Mouse (Mus musculus) right cerebral cortex, postnatal 10 days (tissue): ENCODE data around the gene Grem2.

Source experiments
- DNase-seq, 2 experiments: peaks; one replicate each; pipeline ENCODE4 v3.0.0; 2021; ENCODE audit warnings: low spot score in 2 of 2

Gene Grem2

DNA sequence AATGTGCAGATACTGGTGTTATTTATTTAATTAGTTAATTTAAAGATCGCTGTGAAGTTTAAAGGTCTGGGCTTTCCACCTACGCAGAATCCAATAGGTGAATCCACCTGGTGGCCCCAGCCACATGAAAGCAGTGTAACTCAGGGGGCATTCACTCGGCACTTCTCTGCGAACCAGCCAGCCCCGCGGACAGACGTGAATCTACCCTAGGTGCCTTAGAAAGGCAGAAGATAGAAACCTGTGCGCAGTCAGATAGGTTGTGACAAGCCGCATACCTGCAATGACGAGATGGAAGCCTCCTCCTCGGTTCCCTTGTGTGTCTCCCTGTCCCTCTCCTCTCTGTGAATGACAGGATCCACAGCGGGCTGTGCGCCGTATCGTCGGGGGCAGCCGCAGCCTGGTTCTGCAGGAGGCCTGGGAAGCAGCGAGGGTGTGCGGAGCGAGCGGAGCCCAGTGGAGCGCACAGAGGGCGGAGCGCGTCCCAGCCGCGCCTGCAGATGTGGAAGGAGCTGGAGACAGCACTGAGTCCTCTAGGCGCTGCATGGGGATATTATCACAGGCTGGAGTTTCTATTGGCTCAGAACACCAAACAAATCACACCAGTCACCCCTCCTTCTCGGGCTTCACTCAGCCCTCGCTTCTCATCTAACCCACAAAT lies at the start of gene Grem2:
TSS of gene Grem2 (minus strand) at position 522 of the 658 bp plus-strand sequence.
- DNase-seq, result peak; percentile 71 to 75

DNA sequence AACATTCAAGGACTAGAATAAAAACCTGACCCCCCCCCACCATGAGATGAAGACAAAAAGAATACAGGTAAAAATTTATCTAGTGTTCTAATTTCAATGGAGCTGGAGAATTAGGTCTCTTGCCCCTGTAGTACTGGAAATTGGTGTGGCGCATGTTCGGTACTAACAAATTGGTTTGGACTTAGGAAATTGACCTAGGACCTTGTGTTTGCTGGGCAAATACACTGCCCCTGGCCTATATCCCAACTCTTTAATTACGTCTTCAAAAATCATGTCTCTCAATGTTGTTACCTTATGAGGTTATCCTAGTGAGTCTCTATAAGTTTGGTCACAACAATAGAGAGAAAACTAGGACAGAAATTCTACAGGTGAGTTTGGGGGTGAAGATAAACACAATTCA lies 38.2 kb upstream of the Grem2 start:
- DNase-seq, result no peak

DNA sequence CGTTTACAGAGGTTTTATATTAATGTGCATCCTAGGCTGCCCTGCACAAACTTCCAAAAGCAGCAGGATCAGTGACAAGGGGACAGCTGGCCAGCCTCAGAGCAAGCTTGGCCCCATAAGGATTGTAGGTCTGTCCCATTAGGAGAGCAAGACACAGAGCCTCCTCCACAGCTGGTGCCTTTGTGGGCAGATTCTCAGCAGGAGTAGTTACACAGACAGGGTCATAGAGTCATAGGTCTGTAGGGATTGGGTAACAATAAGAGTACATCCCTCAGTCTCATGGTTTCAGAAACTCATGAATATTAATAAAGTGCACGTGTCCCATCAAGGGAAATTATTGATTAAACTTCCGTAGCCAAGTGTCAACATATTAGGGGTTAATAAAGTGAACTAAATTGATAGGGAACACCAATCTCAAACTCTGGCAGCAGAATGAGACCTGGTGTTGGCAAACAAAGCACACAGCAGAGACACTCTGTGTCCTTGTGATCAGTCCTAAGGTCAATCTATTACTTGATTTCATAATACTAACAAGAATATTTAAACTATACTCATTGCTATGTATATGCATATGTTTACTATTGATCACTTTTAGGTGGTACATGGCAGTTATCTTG lies 9.5 kb upstream of the Grem2 start:
- DNase-seq, result no peak

DNA sequence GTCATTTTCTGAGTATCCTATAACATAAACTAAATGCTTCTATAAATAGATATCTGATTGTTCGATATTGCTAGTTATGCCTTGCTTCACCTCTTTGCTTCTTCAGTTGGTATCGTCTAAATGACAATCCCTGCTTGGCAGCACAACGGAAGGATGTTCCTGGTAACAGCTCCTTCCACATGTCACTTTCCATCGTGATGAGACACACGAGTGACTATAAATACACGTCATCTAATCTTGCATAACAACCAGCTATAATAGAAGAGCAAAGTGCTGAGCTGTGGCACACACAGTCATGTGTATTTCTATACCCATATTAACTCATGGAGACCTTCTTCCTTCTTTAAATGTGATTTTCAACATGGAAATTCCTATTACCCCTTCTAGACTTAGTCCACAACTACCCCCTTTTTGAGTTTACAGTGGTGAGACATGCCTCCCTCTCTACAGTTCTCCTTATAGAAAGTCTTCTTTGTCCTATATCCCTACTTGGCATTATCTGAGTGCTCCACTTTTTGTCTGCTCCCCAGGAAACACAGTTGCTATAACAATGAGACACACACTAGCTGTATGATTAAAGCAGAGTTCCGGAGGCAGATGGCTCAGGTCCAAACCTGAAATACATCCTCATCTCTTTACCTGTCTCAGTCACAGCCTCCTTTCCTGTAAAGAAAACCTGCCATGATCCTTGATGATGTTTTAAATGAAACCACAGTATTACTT lies 8.0 kb upstream of the Grem2 start:
- peak; percentile 47 to 55 for DNase-seq

DNA sequence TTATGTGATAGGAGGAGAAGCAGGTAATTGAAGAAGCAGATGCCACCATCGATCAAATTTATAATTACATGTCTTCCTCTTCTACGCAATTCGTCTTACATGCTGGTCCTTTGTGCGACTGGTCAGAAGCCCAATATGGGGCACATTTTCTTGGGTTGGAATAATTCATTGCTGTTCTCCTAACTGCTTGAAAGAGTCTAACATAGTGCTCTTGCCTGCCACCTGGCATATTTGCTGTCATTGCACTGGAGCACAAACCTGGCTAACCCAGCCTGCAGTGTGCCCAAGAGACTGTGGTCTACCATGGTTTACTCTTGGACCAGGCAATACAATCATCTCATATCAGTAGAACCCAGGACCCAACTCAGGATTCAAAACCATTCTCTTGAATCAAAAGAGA lies 2.7 kb downstream of the Grem2 start:
- DNase-seq, result no peak

DNA sequence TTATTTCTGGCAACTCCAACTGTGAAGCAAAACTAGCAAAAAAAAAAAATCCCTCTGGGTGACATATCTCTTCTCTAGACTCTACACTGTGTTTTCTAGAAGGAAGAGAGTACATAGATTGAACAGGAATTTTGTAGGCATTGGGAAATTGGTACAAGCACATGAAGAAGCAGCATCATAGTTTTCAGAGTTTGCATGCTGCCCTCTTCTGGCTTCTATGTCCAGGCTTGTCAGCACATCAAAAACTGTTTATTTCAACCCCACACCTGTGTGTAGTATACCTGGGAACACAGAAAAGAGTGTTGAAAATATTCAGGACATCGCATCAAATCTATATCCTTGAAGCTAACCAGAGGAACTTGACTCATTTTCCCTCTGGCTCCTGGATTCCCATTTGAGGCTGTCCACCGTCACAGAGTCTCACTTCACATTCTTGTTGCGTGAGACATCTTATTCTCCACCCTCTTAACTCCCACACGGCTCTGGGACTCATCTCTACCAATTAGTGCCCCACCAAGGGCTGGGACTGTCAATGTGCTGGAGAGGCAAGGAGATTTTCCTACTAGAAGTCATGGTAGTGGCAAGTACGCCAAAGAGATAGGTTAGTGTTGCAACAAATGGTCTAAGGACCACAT lies 3.3 kb downstream of the Grem2 start:
- no peak for DNase-seq

DNA sequence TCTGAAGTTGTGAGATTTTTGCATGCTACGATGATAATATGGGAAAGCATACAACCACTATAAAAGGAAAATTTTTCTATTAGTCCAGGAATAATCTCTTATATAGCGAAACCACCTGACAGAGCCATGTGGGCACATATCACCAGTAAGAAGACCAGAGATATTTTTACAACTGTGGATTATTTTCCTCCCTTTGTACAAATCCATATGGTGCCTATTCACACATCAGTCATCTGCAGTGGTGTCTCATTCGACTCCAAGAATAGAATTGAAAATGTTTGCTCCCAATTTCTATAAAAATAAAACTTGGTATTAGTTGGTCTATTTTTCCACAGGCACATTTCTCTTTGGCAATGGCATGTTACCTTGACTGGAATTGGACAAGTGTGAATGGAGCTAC lies 11.8 kb downstream of the Grem2 start:
- DNase-seq, result no peak

DNA sequence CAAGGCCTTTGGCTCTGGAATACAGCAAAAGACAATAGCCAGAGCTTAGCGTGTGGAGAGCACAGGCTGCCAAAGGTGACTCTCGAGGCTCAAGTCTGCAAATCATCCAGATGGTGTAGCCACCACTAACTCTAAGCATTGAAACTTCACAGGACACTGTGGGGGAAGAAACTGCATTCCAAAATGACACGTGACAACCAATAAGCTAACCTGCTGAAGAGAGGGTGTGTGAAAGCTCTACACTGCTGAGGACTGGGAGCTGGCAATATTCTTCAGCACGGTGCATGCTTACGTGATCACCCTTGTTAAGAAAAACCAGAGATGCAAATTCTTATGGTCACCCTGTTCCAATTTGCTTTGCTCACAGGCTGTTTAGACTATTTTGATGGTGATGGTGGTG lies 13.4 kb downstream of the Grem2 start:
- no peak for DNase-seq

DNA sequence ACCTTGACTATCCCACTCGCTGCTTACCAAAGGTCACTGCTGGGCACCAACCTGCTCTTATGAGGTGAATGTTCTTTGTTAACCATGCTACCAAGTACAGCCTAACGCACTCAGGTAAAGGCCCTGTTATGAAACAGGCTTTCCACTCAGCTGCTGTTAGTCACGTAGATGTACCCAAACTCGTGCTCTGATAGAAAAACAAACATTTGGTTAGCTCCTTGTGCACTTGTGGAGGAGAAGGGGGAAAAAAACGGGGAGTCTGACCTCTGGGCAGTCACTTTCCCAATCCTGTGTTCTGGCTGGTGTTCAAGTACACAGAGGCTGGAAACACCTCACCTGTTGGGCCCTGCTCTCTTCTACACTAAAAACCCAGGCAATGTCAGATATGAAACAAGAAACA lies 14.0 kb downstream of the Grem2 start:
- no peak for DNase-seq

DNA sequence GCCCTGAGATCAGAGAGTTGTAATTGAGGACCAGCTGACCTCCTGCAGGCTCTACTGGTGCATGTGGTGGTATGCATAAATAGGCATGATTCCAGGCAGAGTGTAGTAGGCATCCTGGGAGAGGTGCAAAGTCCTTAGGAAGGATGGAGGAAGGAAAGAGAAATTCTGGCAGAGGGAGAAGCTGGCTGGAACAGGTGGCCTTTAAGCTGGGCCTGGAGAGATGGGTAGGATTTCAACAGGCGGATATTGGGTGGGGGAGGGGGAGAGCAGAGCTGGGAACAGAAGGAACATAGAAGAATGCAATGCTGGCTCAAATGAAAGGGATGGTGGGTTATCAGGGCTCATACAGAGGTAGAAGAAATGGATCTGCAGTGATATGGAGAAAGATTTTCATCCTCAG lies 18.9 kb downstream of the Grem2 start:
- DNase-seq, result no peak

DNA sequence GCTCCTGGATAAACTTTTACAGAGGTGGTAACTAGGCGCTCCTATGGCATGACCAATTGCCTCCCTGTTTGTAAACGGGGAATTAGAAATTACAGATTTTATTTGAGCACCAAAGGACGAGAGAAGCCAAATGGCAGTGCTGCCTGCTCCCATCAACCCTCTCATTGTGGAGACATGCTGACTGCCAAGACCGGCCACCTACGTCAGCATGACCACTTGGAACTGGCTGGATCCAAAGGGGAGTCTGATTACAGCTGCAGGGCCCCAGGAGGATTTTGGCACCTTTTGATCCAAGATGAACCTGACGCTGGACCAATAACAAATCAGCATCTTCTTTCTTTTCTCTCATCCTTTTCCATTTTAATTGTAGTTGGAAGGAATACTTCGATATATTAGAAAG lies 29.1 kb downstream of the Grem2 start:
- no peak for DNase-seq

DNA sequence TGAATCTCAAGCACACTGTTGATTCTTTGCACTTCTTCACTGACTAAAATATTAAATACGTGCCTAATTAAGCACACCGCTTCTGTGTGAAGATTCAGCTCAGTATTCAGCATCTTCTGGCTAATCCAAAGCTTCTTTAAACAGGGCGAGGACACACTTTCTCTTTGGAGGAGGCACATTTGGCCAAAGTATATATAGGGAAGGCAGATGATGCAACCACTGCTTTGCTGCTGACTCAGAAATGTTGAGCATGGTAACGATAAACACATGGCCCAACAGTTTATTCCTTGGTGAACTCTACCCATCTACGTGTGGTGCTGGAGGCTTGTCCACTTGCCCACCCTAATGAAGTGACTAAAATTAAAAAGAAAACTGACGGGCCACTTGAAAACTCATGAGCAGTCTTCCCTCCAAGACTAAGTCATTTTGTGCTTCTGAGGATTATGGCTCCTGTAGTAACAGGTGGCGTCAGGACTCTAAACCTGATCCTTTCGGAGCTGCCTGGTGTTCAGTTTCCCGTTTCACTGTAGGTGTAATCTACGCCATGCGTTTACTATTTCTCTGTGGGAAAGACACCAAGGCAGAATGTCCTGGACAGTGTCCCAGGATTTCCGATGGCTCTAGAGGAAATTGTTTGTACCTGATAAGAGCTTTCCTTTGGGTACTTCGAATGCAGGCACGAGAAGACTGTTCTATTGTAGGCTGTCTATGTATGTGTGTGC lies 32.8 kb downstream of the Grem2 start:
- DNase-seq, result no peak

DNA sequence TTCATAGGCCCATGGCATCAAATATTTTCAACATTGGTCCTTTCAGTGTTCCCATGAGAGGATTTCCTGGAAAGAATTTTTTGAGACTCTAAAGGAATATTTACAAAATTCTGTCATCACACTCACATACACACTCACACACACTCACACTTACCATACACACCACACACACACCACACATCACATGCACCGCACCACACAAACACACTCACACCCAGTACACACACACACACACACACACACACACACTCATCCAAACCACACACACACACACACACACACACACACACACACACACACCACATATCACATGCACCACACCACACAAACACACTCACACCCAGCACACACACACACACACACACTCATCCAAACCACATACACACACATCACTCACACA lies 33.5 kb downstream of the Grem2 start:
- DNase-seq, result no peak

DNA sequence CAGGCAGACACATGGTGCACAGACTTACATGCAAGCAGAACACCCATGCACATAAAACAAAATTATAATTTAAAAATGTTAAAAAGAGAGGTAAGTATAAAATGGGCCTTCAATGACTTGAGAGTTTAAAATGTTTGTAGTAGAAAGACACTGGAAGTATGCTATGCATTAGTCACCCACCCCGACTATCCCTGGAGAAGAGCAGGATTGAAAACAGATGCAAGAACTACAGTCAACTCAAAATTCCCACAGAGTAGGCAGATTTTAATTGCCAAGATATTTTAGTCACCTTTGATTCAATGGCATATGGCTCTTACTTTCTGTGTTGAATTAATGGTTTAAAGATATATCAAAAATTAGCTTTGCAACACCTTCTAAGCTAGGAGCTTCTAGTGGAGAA lies 39.1 kb downstream of the Grem2 start:
- DNase-seq, result no peak

DNA sequence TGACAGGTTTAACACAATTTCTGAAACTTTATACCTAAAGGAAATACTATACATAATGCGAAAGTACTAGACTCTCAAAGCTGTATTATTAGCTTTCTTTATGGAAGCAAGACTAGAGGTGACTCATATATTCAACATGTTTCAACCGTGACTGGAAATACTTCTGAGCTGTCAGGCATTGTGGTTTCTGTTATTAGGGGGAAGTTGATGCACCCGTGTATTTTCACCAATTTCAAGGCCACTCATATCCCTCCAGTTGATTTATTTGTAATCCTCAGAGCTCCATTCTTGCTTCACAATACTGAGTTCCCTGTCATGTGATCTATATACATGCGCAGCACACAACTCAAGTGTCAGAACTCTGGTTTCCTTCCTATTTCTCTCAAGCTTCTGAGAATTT lies 46.4 kb downstream of the Grem2 start:
- no peak for DNase-seq

DNA sequence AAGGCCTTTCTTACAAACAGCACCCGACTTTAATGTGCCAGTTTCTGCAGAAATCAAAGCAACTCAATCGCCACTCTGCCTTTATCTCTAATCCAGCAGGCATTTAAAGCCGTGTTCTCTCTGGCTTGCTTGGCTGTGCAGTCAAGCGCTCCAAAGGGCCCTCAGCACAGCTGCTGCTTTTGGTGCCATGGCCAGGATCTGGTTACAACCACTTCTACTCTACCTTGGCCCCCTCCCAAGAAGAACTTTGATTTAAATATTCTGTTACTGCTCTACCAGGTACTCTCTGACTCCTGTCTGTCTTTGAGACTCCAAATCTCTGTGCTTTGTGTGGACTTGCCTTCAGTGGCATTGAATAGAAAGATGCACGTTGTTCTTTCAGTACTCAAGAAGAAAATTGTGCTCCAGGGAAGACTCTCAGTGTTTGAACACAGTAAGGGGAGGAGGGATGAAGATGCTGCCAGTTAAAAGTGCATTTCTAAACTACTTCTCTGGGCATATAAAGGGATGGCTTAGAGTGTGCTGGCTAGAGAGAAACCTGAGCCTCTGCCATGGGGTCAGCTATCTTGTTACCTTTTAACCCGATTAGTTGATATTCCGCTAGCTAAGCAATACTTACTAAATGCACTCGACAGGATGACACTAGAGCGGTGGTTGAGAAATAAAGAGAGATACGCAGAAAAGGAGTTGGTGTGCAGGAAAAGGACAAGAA lies 61.1 kb downstream of the Grem2 start:
- no peak for DNase-seq

DNA sequence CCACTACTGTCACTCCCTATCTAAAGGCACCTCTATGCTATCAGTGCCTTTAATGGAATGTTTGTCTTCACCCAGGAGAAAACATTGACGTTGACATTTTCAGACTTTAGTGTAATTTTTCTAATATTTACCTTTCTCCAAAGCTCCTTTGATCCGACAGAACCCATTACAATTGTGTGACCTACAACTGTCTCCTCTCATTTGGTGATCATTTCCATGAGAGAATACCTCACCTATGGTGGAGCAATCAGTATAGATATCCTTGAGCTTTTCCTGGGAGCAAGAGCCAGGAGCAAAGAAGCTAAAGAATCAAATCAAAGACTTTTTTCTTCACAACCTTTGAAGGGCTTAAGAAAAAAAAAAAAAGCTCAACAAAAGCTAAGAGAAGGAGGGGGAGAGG lies 65.4 kb downstream of the Grem2 start:
- DNase-seq, result no peak

DNA sequence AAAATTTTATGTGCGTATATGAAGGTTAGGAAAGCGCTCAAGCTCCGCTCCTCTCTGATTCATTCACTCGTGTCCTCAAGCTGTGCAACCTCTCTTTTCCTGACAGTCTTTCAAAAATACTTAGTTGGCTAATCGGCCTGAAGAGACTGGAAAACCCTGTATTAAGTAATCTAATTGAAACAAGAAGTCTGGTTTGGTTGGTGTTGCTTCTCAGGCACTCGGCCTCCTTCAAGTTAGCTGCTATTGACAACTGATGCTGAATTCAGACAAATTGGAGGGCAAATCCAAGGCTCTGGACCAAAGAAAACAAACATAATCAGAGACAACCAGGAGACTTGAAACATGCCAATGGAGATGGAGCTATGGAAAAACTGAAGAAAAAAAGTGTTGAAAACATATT lies 76.8 kb downstream of the Grem2 start:
- DNase-seq, result no peak

DNA sequence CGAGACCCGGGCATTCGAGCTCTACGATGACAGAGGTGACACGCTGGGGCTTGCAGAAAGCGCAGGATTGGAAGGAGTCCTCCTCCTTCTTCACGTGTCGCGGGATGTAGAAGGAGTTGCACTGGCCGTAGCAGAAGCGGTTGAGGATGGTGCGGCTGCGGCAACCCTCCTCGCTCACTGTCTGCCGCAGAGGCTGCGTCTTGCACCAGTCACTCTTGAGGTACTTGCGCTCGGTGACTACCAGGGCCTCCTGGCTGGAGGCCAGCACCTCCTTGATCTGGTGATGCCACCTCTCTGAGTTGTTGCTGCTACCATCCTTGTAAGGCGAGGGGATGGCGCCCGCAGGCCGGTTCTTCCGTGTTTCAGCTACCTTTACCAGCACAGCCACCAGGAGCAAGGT lies 84.8 kb downstream of the Grem2 start:
- DNase-seq, result no peak

DNA sequence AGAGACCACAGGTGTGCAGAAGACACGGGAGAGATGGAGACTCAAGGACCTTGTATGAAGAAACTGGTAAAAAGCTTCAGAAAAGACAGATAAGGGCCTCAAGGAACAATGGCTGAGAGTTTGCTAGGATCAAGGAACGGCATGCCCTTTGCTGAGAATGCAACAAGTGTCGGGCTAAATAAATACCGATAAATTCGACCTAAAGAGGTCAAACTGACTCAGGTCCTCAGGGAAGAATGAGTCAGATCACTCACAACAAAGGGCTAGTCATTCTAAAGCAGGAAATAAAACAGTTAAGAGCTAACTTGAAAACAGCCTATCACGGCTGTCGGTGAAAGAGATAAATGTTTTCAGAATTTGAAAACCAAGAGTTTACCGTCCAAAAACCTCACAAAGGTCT lies 95.1 kb downstream of the Grem2 start:
- DNase-seq, result no peak

DNA sequence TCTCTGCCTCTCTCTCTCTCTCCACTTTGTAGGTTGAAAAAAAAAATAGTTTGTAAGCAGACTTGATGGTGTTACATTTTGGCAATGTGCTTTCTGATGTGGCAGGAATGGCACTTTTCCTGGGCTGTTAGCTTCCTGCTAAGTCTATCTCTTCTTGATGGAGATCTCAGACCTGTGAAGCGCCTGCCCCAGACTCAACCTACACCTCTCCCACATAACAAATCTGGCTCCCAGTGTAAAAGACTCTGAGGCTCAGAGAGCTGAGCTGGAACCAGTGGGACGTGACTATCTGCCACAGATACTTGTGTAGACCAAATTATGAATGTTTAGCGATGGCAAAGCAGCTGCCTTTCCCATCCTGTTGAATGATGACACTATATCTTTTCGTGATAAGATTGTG lies 109.8 kb downstream of the Grem2 start:
- no peak for DNase-seq

DNA sequence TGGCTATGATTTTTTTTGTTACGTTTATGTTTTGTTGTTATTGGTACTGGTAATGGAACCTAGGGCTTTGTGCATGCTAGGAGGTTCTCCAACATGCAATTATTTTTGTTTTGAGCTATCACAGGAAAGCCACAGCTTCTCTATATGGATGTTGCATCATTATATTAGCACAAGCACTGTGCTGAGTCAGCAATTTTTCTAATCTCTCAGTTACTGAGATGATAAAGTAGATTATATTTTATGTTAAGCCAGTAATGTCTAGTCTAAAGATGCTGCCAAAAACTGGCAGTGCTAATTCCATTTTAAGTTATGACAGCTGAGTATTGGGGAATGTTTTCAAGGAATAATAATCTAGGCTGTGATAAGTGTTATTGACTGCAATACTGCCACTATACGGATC lies 133.0 kb downstream of the Grem2 start:
- DNase-seq, result no peak
